Mouse (Mus musculus) colon, adult 2 months (tissue): Measurements from ENCODE around the gene Gabra6. TPM values are rescaled to one million over a fixed set of nuclear protein-coding genes. Genes with fewer than 3 reads are reported as not detected.

Experiments
- polyA plus RNA-seq: library from polyadenylated mRNA; depleted of rRNA; stranded (reverse); fragments of >200 nt; gene quantifications from 2 replicates; pipeline ENCODE4 v1.2.3, GENCODE M21; 2012; rRNA removed

Gene Gabra6
- polyA plus RNA-seq, result not detected in 2 replicates

GRCm38 (mm10) chr11:42320882-42321281, at the start of gene Gabra6:
TSS of gene Gabra6 (minus strand) at chr11:42321072.

Other genes starting within 250 kb of the Gabra6 start
- gene Gabra1, start 138.1 kb downstream of the Gabra6 start, polyA plus RNA-seq, result not detected in 2 replicates
- not detected in 2 replicates for gene Gabrb2, start 98.7 kb upstream of the Gabra6 start, polyA plus RNA-seq